ENCODE assay signal across 25 mouse cellular contexts in genomic region chr9:87894596-87894995, GRCm38 (mm10).
DNase-seq lines count a peak whose midpoint lies in the region; ATAC-seq and TF ChIP-seq lines count a peak whose summit lies in the region.
"Had no signal": no experiment of that assay in that cellular context is flagged by ENCODE, and none has a peak within 500 bp of the region (broad histone marks: within the 10 kb centered on the region; RNA-seq: fewer than 3 reads in every experiment).

No protein-coding gene starts in this region.

- DNase-seq in embryonic facial prominence, embryonic 11.5 days (ENCODE audit: low spot score) = peak; percentile 15
- no peak for DNase-seq in embryonic facial prominence, embryonic 10.5 days (ENCODE audit: low spot score)
- peak; percentile 36 for DNase-seq in heart, adult 11 months
- DNase-seq in kidney, postnatal 0 days (ENCODE audit: low spot score) = peak; percentile 16
- DNase-seq in kidney, postnatal 10 days = no peak
- no peak for DNase-seq in midbrain, postnatal 0 days (ENCODE audit: low spot score)
- DNase-seq: adrenal gland, postnatal 10 days; adrenal gland, postnatal 36 days; cerebellum, adult 18-20 months; cerebellum, adult 9-10 months; cerebellum, postnatal 14 days; gastrocnemius, postnatal 10 days; gastrocnemius, postnatal 36 days; heart, postnatal 14 days had no signal

- ATAC-seq in embryonic facial prominence, embryonic 11.5 days (replicated peaks; ENCODE audit: insufficient number of reproducible peaks, low FRiP score, low TSS enrichment, low read depth) = 0 out of 2 replicates have a peak, but pooled peaks have one; percentile 57
- ATAC-seq in heart, embryonic 12.5 days (ENCODE audit: insufficient number of reproducible peaks, low FRiP score) = no peak
- ATAC-seq in kidney, postnatal 0 days (replicated peaks; ENCODE audit: low FRiP score, low read depth) = no peak
- 0 out of 2 replicates have a peak, but pooled peaks have one; percentile 40 for ATAC-seq in midbrain, embryonic 13.5 days
- no peak for ATAC-seq in midbrain, postnatal 0 days (ENCODE audit: low FRiP score)
- ATAC-seq: hindbrain, postnatal 0 days; inflammation-experienced regulatory T-cells, adult 6 months; intestine, embryonic 16.5 days; Patski had no signal

- H3K4me3 ChIP-seq in embryonic facial prominence, embryonic 11.5 days (ENCODE audit: low read depth, low read length) = no peak overlapping the region
- H3K4me3 ChIP-seq in embryonic facial prominence, embryonic 10.5 days = no peak overlapping the region
- no peak overlapping the region for H3K4me3 ChIP-seq in heart, embryonic 12.5 days
- no peak overlapping the region for H3K4me3 ChIP-seq in kidney, postnatal 0 days (replicated peaks; ENCODE audit: low read depth, low read length)
- no peak overlapping the region for H3K4me3 ChIP-seq in midbrain, embryonic 13.5 days (replicated peaks)
- no peak overlapping the region for H3K4me3 ChIP-seq in midbrain, postnatal 0 days (ENCODE audit: low read depth, low read length)
- H3K4me3 ChIP-seq: embryonic facial prominence, embryonic 13.5 days; erythroblast, embryonic 14.5 days had no signal

- no peak overlapping the region for H3K9ac ChIP-seq in embryonic facial prominence, embryonic 11.5 days (replicated peaks; ENCODE audit: low read length)
- H3K9ac ChIP-seq in heart, embryonic 12.5 days = no peak overlapping the region
- no peak overlapping the region for H3K9ac ChIP-seq in kidney, postnatal 0 days (ENCODE audit: low read depth, low read length)
- no peak overlapping the region for H3K9ac ChIP-seq in midbrain, embryonic 13.5 days (replicated peaks)
- H3K9ac ChIP-seq in midbrain, postnatal 0 days (replicated peaks; ENCODE audit: low read length, poor library complexity, severe bottlenecking) = no peak overlapping the region
- H3K9ac ChIP-seq: embryonic facial prominence, embryonic 13.5 days; hindbrain, embryonic 14.5 days had no signal

- H3K9me3 ChIP-seq in embryonic facial prominence, embryonic 11.5 days (replicated peaks; ENCODE audit: control insufficient read depth, low read length) = no peaks in the 10 kb centered on the region
- H3K9me3 ChIP-seq in embryonic facial prominence, embryonic 10.5 days = no peaks in the 10 kb centered on the region
- no peaks in the 10 kb centered on the region; the same call in 1 of the 2 replicates for H3K9me3 ChIP-seq in heart, embryonic 12.5 days (replicated peaks)
- no peaks in the 10 kb centered on the region for H3K9me3 ChIP-seq in kidney, postnatal 0 days (replicated peaks; ENCODE audit: low read length)
- H3K9me3 ChIP-seq in midbrain, embryonic 13.5 days = no peaks in the 10 kb centered on the region
- 0 out of 2 replicates have a peak, but pooled peaks cover 5% of the 10 kb centered on the region for H3K9me3 ChIP-seq in midbrain, postnatal 0 days (ENCODE audit: low read length)

- H3K4me2 ChIP-seq in embryonic facial prominence, embryonic 11.5 days (ENCODE audit: low read depth, low read length) = no peak overlapping the region
- H3K4me2 ChIP-seq in heart, embryonic 12.5 days = no peak overlapping the region
- no peak overlapping the region for H3K4me2 ChIP-seq in kidney, postnatal 0 days (ENCODE audit: low read length)
- H3K4me2 ChIP-seq in midbrain, embryonic 13.5 days (replicated peaks) = no peak overlapping the region
- no peak overlapping the region for H3K4me2 ChIP-seq in midbrain, postnatal 0 days (ENCODE audit: low read depth, low read length, poor library complexity, severe bottlenecking)
- H3K4me2 ChIP-seq: embryonic facial prominence, embryonic 13.5 days; heart, embryonic 11.5 days; hindbrain, embryonic 14.5 days had no signal

- TF ChIP-seq CTCF in kidney, postnatal 0 days (IDR thresholded peaks at IDR 0.05; ENCODE audit: low read depth) = no peak
- no peak for TF ChIP-seq CTCF in midbrain, postnatal 0 days (IDR thresholded peaks at IDR 0.05)

- 36% methylated on average over 3 of the region's 3 CpGs for WGBS in embryonic facial prominence, embryonic 11.5 days
- WGBS in embryonic facial prominence, embryonic 10.5 days = 48% methylated on average over 3 of the region's 3 CpGs
- WGBS in heart, embryonic 12.5 days = 57% methylated on average over 3 of the region's 3 CpGs
- WGBS in kidney, postnatal 0 days = 46% methylated on average over 3 of the region's 3 CpGs
- 43% methylated on average over 3 of the region's 3 CpGs for WGBS in midbrain, embryonic 13.5 days
- 35% methylated on average over 3 of the region's 3 CpGs for WGBS in midbrain, postnatal 0 days

- H3K36me3 ChIP-seq in embryonic facial prominence, embryonic 11.5 days (replicated peaks; ENCODE audit: control insufficient read depth, insufficient read depth, low read depth, low read length) = no peaks in the 10 kb centered on the region
- no peaks in the 10 kb centered on the region for H3K36me3 ChIP-seq in embryonic facial prominence, embryonic 10.5 days (replicated peaks)
- no peaks in the 10 kb centered on the region for H3K36me3 ChIP-seq in heart, embryonic 12.5 days
- H3K36me3 ChIP-seq in kidney, postnatal 0 days (ENCODE audit: insufficient read depth, low read length) = no peaks in the 10 kb centered on the region
- no peaks in the 10 kb centered on the region for H3K36me3 ChIP-seq in midbrain, embryonic 13.5 days
- no peaks in the 10 kb centered on the region for H3K36me3 ChIP-seq in midbrain, postnatal 0 days (ENCODE audit: insufficient read depth, low read length)
- H3K36me3 ChIP-seq: embryonic facial prominence, embryonic 13.5 days; G1E had no signal

- no peak overlapping the region for H3K27ac ChIP-seq in embryonic facial prominence, embryonic 11.5 days (replicated peaks; ENCODE audit: low read depth, low read length)
- no peak overlapping the region for H3K27ac ChIP-seq in embryonic facial prominence, embryonic 10.5 days (replicated peaks)
- H3K27ac ChIP-seq in heart, embryonic 12.5 days (ENCODE audit: poor library complexity, severe bottlenecking) = no peak overlapping the region
- no peak overlapping the region for H3K27ac ChIP-seq in kidney, postnatal 0 days
- H3K27ac ChIP-seq in midbrain, embryonic 13.5 days = no peak overlapping the region
- H3K27ac ChIP-seq in midbrain, postnatal 0 days (ENCODE audit: low read depth, low read length) = no peak overlapping the region
- H3K27ac ChIP-seq: hindbrain, embryonic 14.5 days; hindbrain, postnatal 0 days had no signal

- no peaks in the 10 kb centered on the region for H3K27me3 ChIP-seq in embryonic facial prominence, embryonic 11.5 days (ENCODE audit: control insufficient read depth, insufficient read depth, low read length)
- H3K27me3 ChIP-seq in embryonic facial prominence, embryonic 10.5 days (replicated peaks; ENCODE audit: low read depth, poor library complexity, severe bottlenecking) = no peaks in the 10 kb centered on the region
- H3K27me3 ChIP-seq in heart, embryonic 12.5 days (replicated peaks) = no peaks in the 10 kb centered on the region
- H3K27me3 ChIP-seq in kidney, postnatal 0 days (ENCODE audit: insufficient read depth, low read length) = no peaks in the 10 kb centered on the region
- H3K27me3 ChIP-seq in midbrain, embryonic 13.5 days = no peaks in the 10 kb centered on the region
- no peaks in the 10 kb centered on the region for H3K27me3 ChIP-seq in midbrain, postnatal 0 days (ENCODE audit: insufficient read depth, low read length)
- H3K27me3 ChIP-seq: embryonic facial prominence, embryonic 13.5 days; Patski had no signal

- no peaks in the 10 kb centered on the region for H3K4me1 ChIP-seq in embryonic facial prominence, embryonic 11.5 days (ENCODE audit: control insufficient read depth, insufficient read depth, low read length)
- H3K4me1 ChIP-seq in embryonic facial prominence, embryonic 10.5 days = peaks cover 19% of the 10 kb centered on the region
- no peaks in the 10 kb centered on the region for H3K4me1 ChIP-seq in heart, embryonic 12.5 days (replicated peaks)
- H3K4me1 ChIP-seq in kidney, postnatal 0 days (replicated peaks; ENCODE audit: insufficient read depth, low read length) = no peaks in the 10 kb centered on the region
- peaks cover 16% of the 10 kb centered on the region for H3K4me1 ChIP-seq in midbrain, embryonic 13.5 days (replicated peaks)
- H3K4me1 ChIP-seq in midbrain, postnatal 0 days (ENCODE audit: insufficient read depth, low read length) = no peaks in the 10 kb centered on the region

Comparison
In these comparisons a context has a peak if more than half of its experiments do, and no peak if none do; other contexts are left out.
1. ATAC-seq: peak in embryonic facial prominence, embryonic 11.5 days (single experiment) and midbrain, embryonic 13.5 days (single experiment); none in heart, embryonic 12.5 days (single experiment), kidney, postnatal 0 days (single experiment) and midbrain, postnatal 0 days (single experiment).
2. DNase-seq: peak in embryonic facial prominence, embryonic 11.5 days (single experiment), heart, adult 11 months (single experiment) and kidney, postnatal 0 days (single experiment); none in embryonic facial prominence, embryonic 10.5 days (single experiment), kidney, postnatal 10 days (single experiment) and midbrain, postnatal 0 days (single experiment).